Mouse (Mus musculus) ES-Bruce4 (cell line): ENCODE data around the gene Thbs1.

Experiments used
- CTCF ChIP-seq: IDR thresholded peaks from one replicate; pipeline ENCODE4 v1.8.1; 2011; ENCODE audit warnings: low read depth, low read length
- EP300 ChIP-seq: IDR thresholded peaks from 2 replicates; pipeline ENCODE4 v1.6.1; 2011; ENCODE audit warnings: low read depth, low read length; ENCODE audit not compliant: insufficient read depth
- POLR2A ChIP-seq: IDR thresholded peaks from one replicate; pipeline ENCODE4 v1.8.1; 2011; ENCODE audit warnings: low read length; ENCODE audit not compliant: insufficient read depth

GRCm38 (mm10) chr2:118075165-118075564 lies 36.5 kb upstream of the Thbs1 start:
- TF ChIP-seq CTCF: no peak
- no peak for TF ChIP-seq POLR2A
- no peak for TF ChIP-seq EP300
